Mouse (Mus musculus) embryonic facial prominence, embryonic 12.5 days (tissue): Measurements from ENCODE around the gene Nfatc2. TPM values are rescaled to one million over a fixed set of nuclear protein-coding genes. Genes with fewer than 3 reads are reported as not detected.

ENCODE experiments used
- ATAC-seq: fragments of 200-750 bp; cut with Nextera tagmentation; 2 replicates; pipeline ENCODE4 v1.8.0; 2017; ENCODE audit not compliant: insufficient number of reproducible peaks, insufficient read depth, low FRiP score, low TSS enrichment
- H3K27ac ChIP-seq: fragments of 300-500 bp; sonication (generic); 2 replicates; pipeline ENCODE4 v1.5.1; 2016; ENCODE audit warnings: mild to moderate bottlenecking
- H3K27me3 ChIP-seq: fragments of 300-500 bp; sonication (generic); 2 replicates; pipeline ENCODE4 v1.6.1; 2016; ENCODE audit warnings: mild to moderate bottlenecking, moderate library complexity
- H3K36me3 ChIP-seq: fragments of 300-500 bp; sonication (generic); 2 replicates; pipeline ENCODE4 v1.6.1; 2016; ENCODE audit warnings: mild to moderate bottlenecking
- H3K4me1 ChIP-seq: fragments of 300-500 bp; sonication (generic); 2 replicates; pipeline ENCODE4 v1.6.1; 2016
- H3K4me2 ChIP-seq: fragments of 300-500 bp; sonication (generic); replicated peaks from 2 replicates; pipeline ENCODE4 v1.6.1; 2016; ENCODE audit warnings: mild to moderate bottlenecking, moderate library complexity
- H3K4me3 ChIP-seq: fragments of 300-500 bp; sonication (generic); 2 replicates; pipeline ENCODE4 v1.5.1; 2016; ENCODE audit warnings: mild to moderate bottlenecking
- H3K9ac ChIP-seq: fragments of 300-500 bp; sonication (generic); 2 replicates; pipeline ENCODE4 v1.6.1; 2016; ENCODE audit warnings: mild to moderate bottlenecking, moderate library complexity
- H3K9me3 ChIP-seq: fragments of 300-500 bp; sonication (generic); 2 replicates; pipeline ENCODE4 v1.6.1; 2016; ENCODE audit warnings: mild to moderate bottlenecking, moderate library complexity
- WGBS: fragments of 180-500 bp; shearing (Covaris S2); methylation state at CpG from one replicate; pipeline ENCODE4 v1.1.7; 2016; 5-methylcytosine and 5-hydroxymethylcytosine counted together
- polyA plus RNA-seq: library from polyadenylated mRNA; unstranded; fragments of >200 nt; fragmentation: Nextera tagmentation; extraction: Ambion mirVana; gene quantifications from 2 replicates; pipeline ENCODE4 v1.2.1, GENCODE M21; 2016

Nfatc2 gene
- polyA plus RNA-seq, 1 experiment from 2014 or later, result 5.1 TPM

DNA sequence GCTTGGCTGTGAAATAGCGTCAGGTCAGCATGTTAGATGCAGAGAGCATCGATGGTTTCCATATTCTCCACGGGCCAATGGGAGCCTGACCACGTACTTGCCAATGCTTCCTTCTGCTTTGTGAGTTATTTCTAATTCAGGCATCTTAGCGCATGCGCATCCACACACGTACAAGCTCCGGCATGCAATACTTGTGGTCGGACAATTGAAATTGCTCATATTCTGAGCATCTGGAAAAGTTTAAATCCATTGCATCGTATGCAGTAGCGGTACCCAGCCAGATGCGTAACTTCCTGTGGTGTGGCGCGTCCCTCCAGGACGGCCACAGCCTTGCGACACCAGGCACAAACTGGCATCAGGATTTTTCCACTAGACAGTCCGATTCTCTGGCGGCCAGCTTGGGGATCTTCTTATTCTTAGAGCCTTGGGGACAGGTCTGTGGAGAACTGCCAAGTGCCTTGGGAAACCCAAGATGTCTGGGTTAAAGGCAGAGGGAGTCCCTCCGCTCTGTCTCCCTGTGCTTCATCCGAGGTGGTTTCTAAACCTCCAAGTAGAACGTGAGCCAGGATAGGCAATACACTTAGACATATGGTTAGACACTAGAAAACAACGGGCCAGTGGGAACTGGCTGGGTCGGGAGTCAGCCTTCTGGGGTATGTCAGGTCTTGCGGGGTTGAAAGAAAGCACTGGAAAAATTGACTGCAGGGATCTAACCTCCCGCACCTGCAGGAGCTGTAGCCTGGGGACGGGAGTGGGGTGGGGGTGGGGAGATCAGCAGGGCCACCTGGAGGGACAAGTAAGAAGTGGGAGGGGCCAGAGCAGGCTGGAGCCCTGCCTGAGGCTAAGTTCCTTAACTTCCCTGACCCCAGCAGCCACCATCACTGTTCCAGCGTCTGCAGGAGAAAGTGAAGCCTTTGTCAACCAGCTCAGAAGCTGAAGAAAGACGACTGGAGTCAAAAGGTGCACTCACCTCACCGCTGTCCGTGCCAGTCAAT, 149.4 kb downstream of the Nfatc2 start:
- Histone ChIP-seq H3K36me3 (no peaks in the 10 kb centered on the region), H3K27ac (peak overlapping the region; percentile 83), H3K9me3 (no peaks in the 10 kb centered on the region), H3K4me3 (no peak overlapping the region), H3K9ac (no peak overlapping the region), H3K4me2 (peak overlapping the region; percentile 16), H3K4me1 (peaks cover 20% of the 10 kb centered on the region), H3K27me3 (no peaks in the 10 kb centered on the region)
- WGBS, result 38% methylated on average over 30 of the region's 30 CpGs
- ATAC-seq, result 0 out of 2 replicates have a peak, but pooled peaks have one; percentile 41

- Histone ChIP-seq H3K27ac (peak overlapping the region; percentile 83), H3K4me3 (no peak overlapping the region), H3K27me3 (no peaks in the 10 kb centered on the region), H3K4me1 (peaks cover 20% of the 10 kb centered on the region), H3K4me2 (no peak overlapping the region), H3K9ac (no peak overlapping the region), H3K36me3 (no peaks in the 10 kb centered on the region), H3K9me3 (no peaks in the 10 kb centered on the region)
- WGBS, result 9% methylated on average over 3 of the region's 3 CpGs
- ATAC-seq, result no peak
These were observed 150.5 kb downstream of the Nfatc2 start for GRCm38 (mm10) chr2:168450977-168451376.

DNA sequence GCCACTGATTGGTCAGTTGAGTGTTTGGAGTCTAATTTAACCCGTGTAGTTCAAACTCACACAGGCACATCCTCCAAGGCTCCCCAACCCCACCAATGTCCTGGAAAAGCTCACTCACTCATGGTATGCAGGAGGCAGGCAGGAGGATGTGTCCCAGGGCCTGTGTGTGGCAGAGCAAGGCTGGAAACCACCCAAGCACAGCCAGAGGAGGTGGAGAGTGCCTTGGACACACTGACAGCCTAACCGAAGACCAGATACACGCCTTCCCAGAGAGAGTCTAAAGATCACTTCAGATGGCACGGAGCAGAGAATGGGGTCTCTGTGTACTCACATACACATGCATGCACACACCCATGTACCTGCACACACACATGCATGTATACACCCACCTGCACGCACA, 153.4 kb downstream of the Nfatc2 start:
- peaks cover 5% of the 10 kb centered on the region; the same call in 1 of the 2 replicates for H3K27me3 ChIP-seq
- H3K4me3 ChIP-seq, result no peak overlapping the region
- no peak overlapping the region for H3K9ac ChIP-seq
- peaks cover 20% of the 10 kb centered on the region for H3K4me1 ChIP-seq
- H3K27ac ChIP-seq, result no peak overlapping the region; the same call in 1 of the 2 replicates
- ATAC-seq, result no peak
- H3K9me3 ChIP-seq, result no peaks in the 10 kb centered on the region
- 60% methylated on average over 5 of the region's 5 CpGs for WGBS
- no peak overlapping the region for H3K4me2 ChIP-seq
- no peaks in the 10 kb centered on the region for H3K36me3 ChIP-seq

GRCm38 (mm10) chr2:168447601-168448000, 153.9 kb downstream of the Nfatc2 start:
- peaks cover 5% of the 10 kb centered on the region; the same call in 1 of the 2 replicates for H3K27me3 ChIP-seq
- no peaks in the 10 kb centered on the region for H3K36me3 ChIP-seq
- H3K9ac ChIP-seq, result no peak overlapping the region
- no peak for ATAC-seq
- H3K27ac ChIP-seq, result no peak overlapping the region
- no peaks in the 10 kb centered on the region for H3K9me3 ChIP-seq
- 19% methylated on average over 4 of the region's 4 CpGs for WGBS
- H3K4me1 ChIP-seq, result peaks cover 16% of the 10 kb centered on the region
- no peak overlapping the region for H3K4me2 ChIP-seq
- H3K4me3 ChIP-seq, result no peak overlapping the region

DNA sequence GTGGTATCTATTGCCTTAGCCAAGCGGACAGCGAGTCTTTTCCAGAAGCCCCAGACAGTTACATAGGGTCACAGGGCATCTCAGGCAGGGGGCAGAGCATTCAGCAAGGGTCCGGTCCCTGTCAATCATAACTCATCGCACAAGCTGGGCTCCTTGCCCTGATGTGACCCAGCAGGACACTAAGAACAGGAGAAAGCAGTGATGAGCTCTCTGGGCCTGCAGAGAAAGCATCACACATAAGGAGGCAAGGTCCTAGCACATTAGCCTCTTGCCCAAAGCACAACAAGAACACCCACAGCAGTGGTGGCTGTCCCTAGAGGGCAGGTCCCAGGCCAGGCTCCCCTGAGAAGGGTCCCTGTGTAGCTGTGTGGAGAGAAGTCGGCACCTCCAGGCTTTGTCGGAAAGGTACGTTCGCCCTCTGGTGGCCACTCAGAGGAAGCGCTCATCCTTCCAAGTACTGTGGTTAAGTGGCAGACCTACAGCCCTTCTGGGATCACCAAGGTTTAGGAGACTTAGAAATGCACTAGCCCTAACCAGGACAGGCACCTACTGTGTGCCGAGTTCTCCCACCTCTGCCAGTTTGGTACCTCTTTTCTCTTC, 156.1 kb downstream of the Nfatc2 start:
- Histone ChIP-seq H3K4me1 (peaks cover 10% of the 10 kb centered on the region), H3K9me3 (no peaks in the 10 kb centered on the region), H3K36me3 (no peaks in the 10 kb centered on the region), H3K27me3 (peaks cover 5% of the 10 kb centered on the region; the same call in 1 of the 2 replicates), H3K9ac (no peak overlapping the region), H3K4me2 (no peak overlapping the region), H3K4me3 (no peak overlapping the region), H3K27ac (no peak overlapping the region)
- WGBS, result 35% methylated on average over 10 of the region's 10 CpGs
- no peak for ATAC-seq

DNA sequence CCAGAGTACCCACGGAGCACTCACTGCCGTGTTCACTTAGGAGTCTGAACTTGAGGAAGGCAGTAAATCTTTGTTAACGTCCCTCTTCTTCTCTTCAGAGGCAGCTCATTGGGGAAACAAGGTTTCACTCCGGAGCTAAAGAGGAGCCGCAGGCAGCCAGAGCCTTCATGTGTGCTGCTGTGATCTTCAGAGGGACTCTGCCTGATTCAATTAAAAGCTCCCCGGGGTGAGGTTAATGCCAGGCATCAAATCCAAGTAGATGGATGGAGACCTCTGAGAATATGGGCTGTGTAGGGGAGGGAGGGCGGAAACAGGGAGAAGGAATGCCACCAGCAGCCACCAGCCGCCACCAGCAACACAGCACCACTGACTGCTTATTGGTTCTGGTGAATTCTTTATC, 157.3 kb downstream of the Nfatc2 start:
- Histone ChIP-seq H3K4me2 (no peak overlapping the region), H3K27me3 (peaks cover 5% of the 10 kb centered on the region; the same call in 1 of the 2 replicates), H3K4me3 (no peak overlapping the region), H3K27ac (no peak overlapping the region), H3K4me1 (peaks cover 13% of the 10 kb centered on the region), H3K9me3 (no peaks in the 10 kb centered on the region), H3K36me3 (no peaks in the 10 kb centered on the region), H3K9ac (no peak overlapping the region)
- WGBS, result 30% methylated on average over 8 of the region's 8 CpGs
- ATAC-seq, result no peak

DNA sequence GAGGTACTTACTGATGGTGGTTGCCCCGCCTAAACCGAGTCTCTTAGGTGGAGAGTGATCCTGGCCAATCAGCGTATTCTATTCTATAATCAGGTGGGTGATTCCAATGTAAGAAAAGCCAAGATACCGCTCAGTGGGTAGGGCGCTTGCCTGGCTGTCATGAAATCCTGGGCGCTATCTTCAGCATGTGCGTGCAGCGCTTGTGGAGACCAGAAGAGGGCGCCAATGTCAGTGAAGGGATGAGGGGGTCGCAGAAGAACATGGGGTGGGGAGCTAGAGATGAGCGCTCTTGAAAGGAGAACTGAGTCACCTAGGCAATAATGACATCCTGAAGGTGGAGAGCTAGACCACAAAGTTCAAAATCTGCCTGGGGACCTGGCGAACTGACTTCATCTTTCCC, 160.0 kb downstream of the Nfatc2 start:
- Histone ChIP-seq H3K36me3 (no peaks in the 10 kb centered on the region), H3K9me3 (no peaks in the 10 kb centered on the region), H3K4me3 (no peak overlapping the region), H3K4me2 (no peak overlapping the region), H3K4me1 (peaks cover 13% of the 10 kb centered on the region), H3K9ac (no peak overlapping the region), H3K27me3 (peaks cover 5% of the 10 kb centered on the region; the same call in 1 of the 2 replicates), H3K27ac (no peak overlapping the region)
- no peak for ATAC-seq
- 91% methylated on average over 12 of the region's 12 CpGs for WGBS

DNA sequence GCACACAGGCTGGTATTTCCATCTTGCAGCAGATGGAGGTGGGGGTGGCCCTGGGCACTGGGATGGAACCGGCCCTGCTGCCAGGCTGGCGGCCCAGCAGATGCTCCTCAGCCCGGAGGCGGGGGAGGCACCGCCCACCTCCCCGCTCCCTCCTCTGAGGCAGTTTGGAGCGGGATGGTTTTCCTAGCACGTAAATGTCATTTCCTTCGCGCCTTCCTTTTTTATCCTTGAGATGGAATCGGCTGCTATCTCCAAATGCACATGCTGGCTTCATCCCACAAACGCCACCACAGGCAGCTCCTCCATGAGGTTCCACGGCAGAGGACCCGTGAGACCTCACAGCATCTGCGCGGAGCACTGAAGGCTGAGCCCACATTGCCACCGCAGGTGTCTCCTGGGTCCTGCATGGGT, 160.5 kb downstream of the Nfatc2 start:
- H3K4me2 ChIP-seq, result no peak overlapping the region
- WGBS, result 88% methylated on average over 17 of the region's 17 CpGs
- no peak overlapping the region for H3K9ac ChIP-seq
- no peak for ATAC-seq
- H3K4me3 ChIP-seq, result no peak overlapping the region
- H3K36me3 ChIP-seq, result no peaks in the 10 kb centered on the region
- H3K9me3 ChIP-seq, result no peaks in the 10 kb centered on the region
- H3K4me1 ChIP-seq, result peaks cover 13% of the 10 kb centered on the region
- peaks cover 5% of the 10 kb centered on the region; the same call in 1 of the 2 replicates for H3K27me3 ChIP-seq
- no peak overlapping the region for H3K27ac ChIP-seq

DNA sequence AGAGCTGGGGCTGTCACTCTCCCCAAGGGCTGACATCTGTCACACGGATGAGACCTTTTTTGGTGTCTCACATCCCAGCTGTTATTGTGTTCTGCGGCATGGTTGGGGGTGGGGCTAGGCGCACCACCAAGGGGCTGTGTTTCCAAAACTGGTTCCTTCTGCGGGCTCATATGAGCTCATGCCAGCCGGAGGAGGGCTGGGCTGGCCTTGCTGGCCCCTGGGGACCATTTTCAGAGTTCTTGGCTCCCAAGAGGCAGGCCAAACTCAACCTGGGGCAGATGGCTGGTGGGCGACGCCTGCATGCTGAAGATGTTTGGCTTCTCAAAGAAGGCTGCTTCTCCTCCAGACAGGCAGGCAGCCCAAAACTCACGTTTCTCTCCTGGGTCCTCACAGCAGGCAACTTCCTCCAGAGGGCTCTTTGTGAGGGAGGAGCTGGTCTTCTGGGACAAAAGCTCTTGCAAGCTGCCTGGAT, 162.4 kb downstream of the Nfatc2 start:
- no peak overlapping the region for H3K4me3 ChIP-seq
- no peaks in the 10 kb centered on the region for H3K9me3 ChIP-seq
- peak overlapping the region; percentile 51; the same call in 1 of the 2 replicates for H3K27ac ChIP-seq
- no peaks in the 10 kb centered on the region for H3K27me3 ChIP-seq
- no peak overlapping the region for H3K4me2 ChIP-seq
- no peak overlapping the region for H3K9ac ChIP-seq
- peaks cover 13% of the 10 kb centered on the region for H3K4me1 ChIP-seq
- H3K36me3 ChIP-seq, result no peaks in the 10 kb centered on the region
- no peak for ATAC-seq
- 48% methylated on average over 8 of the region's 8 CpGs for WGBS

DNA sequence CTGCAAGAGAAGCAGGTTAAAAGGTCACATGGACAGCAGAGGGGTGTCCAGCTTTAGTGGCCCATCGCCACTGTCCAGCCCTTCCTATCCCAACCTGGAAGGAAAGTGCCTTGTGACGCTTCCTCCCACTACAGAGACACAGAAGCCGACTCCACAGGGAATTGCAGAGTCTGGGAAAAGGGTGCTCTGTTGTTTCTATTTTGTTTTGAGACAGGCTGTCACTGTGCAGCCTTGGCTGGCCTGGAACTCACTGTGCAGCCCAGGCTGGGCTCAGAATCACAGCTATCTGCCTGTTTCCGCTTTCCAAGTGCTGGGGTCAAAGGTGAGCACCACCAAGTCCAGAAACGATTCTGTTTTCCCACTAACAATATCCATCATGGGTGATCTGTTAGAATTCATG, 167.3 kb downstream of the Nfatc2 start:
- Histone ChIP-seq H3K27ac (no peak overlapping the region), H3K4me3 (no peak overlapping the region), H3K9ac (no peak overlapping the region), H3K4me1 (peaks cover 10% of the 10 kb centered on the region), H3K36me3 (no peaks in the 10 kb centered on the region), H3K27me3 (no peaks in the 10 kb centered on the region), H3K4me2 (no peak overlapping the region), H3K9me3 (peaks cover 3% of the 10 kb centered on the region; the same call in 1 of the 2 replicates)
- ATAC-seq, result no peak
- WGBS, result 72% methylated on average over 5 of the region's 5 CpGs

DNA sequence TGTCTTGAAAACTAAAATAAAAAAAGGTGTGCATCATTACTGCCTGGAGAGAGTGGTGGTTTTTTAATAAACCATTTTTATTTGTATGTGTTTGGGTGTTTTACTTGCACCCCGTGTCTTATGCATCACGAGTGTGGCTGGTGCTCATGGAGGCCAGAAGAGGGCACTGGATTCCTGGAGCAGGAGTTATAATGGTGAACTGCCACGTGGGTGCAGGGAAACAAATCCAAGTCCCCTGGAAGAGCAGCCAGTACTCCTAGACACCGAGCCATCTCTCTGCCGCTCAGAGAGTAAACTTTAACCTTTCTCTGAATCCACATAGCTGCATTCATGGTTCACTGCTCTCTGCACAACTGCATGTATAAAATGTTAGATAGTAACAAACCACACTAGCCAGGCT, 168.1 kb downstream of the Nfatc2 start:
- WGBS, result 72% methylated on average over 5 of the region's 5 CpGs

More for the DNA sequence above, 168.1 kb downstream of the Nfatc2 start:
- Histone ChIP-seq H3K9ac (no peak overlapping the region), H3K4me1 (peaks cover 2% of the 10 kb centered on the region; the same call in 1 of the 2 replicates), H3K9me3 (peaks cover 3% of the 10 kb centered on the region; the same call in 1 of the 2 replicates), H3K4me2 (no peak overlapping the region), H3K36me3 (no peaks in the 10 kb centered on the region), H3K27ac (no peak overlapping the region), H3K27me3 (no peaks in the 10 kb centered on the region), H3K4me3 (no peak overlapping the region)
- no peak for ATAC-seq
